Mouse (Mus musculus) lung, adult 2 months (tissue): ENCODE measurements around the gene Spry1.

Source experiments
- CTCF ChIP-seq: fragments of 200-500 bp; IDR thresholded peaks from 2 replicates; pipeline ENCODE4 v1.5.1; 2011; ENCODE audit warnings: mild to moderate bottlenecking, low read length, control low read depth; ENCODE audit not compliant: insufficient read depth
- POLR2A ChIP-seq: fragments of 200-500 bp; IDR thresholded peaks from 2 replicates; pipeline ENCODE4 v1.6.1; 2011; ENCODE audit warnings: low read depth, mild to moderate bottlenecking, control low read depth, low read length, borderline replicate concordance; ENCODE audit errors: extremely low read depth

DNA sequence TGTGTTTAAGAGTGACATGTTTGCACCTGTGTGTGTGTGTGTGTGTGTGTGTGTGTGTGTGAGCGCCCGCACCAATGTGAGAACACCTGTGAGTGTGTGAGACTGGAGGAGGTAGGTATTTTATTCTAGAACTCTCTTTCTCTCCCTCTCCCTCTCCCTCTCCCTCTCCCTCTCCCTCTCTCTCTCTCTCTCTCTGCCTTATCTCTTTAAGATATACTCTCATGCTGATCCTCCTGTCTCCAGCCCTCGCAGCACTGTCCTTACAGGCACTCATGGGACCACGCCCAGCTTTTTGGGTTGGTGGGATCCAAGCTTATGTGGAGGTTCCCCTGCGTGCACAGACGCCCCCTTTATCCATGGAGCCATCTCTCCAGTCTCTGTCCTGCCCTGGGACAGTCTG is 15.0 kb downstream of the Spry1 start:
- no peak for TF ChIP-seq POLR2A
- TF ChIP-seq CTCF: no peak
